Mouse (Mus musculus) adrenal gland, adult 2 months (tissue): ENCODE measurements around the gene Eif3l. TPM values are rescaled to one million over a fixed set of nuclear protein-coding genes. Genes with fewer than 3 reads are reported as not detected.

Experiments
- DNase-seq: peaks from one replicate; pipeline ENCODE4 v3.0.0; 2021
- polyA plus RNA-seq: library from polyadenylated mRNA; depleted of rRNA; stranded (reverse); fragments of >200 nt; gene quantifications from 2 replicates; pipeline ENCODE4 v1.2.3, GENCODE M21; 2012
- total RNA-seq, 2 experiments: library from RNA; stranded (reverse); gene quantifications; 2 replicates each; pipeline ENCODE4 v1.2.3; 2021

The Eif3l gene
- total and polyA plus RNA-seq, 3 experiments: 119 to 160 (median 136) TPM

GRCm38 (mm10) chr15:79050160-79050845 is 24.7 kb upstream of the Eif3l start:
- DNase-seq: no peak

GRCm38 (mm10) chr15:79050964-79051363 is 24.0 kb upstream of the Eif3l start:
- DNase-seq: no peak

GRCm38 (mm10) chr15:79051461-79052360 is 23.3 kb upstream of the Eif3l start:
- no peak for DNase-seq

GRCm38 (mm10) chr15:79052366-79052765 is 22.6 kb upstream of the Eif3l start:
- no peak for DNase-seq

- no peak for DNase-seq
Observed at GRCm38 (mm10) chr15:79056601-79057000, 18.4 kb upstream of the Eif3l start.

GRCm38 (mm10) chr15:79057850-79058249 is 17.1 kb upstream of the Eif3l start:
- no peak for DNase-seq

GRCm38 (mm10) chr15:79060887-79061565 is 14.0 kb upstream of the Eif3l start:
- no peak for DNase-seq

- peak; percentile 98 for DNase-seq
Observed at GRCm38 (mm10) chr15:79062376-79063159, 12.4 kb upstream of the Eif3l start, which contains the start of gene Ankrd54. Gene Ankrd54, minus strand, starts transcription at chr15:79062893.

- no peak for DNase-seq
Observed at GRCm38 (mm10) chr15:79063160-79063740, 11.7 kb upstream of the Eif3l start.

- no peak for DNase-seq
Observed at GRCm38 (mm10) chr15:79065086-79065770, 9.8 kb upstream of the Eif3l start.

GRCm38 (mm10) chr15:79066276-79066675 is 8.7 kb upstream of the Eif3l start:
- no peak for DNase-seq

- no peak for DNase-seq
Observed at GRCm38 (mm10) chr15:79067631-79068030, 7.3 kb upstream of the Eif3l start.

- DNase-seq: no peak
Observed at GRCm38 (mm10) chr15:79068416-79068815, 6.6 kb upstream of the Eif3l start.

- DNase-seq: peak; percentile 40
Observed at GRCm38 (mm10) chr15:79071117-79072039, 3.6 kb upstream of the Eif3l start.

GRCm38 (mm10) chr15:79073752-79074151 is 1.2 kb upstream of the Eif3l start:
- DNase-seq: no peak

GRCm38 (mm10) chr15:79074446-79074845 is 533 bp upstream of the Eif3l start:
- DNase-seq: no peak

GRCm38 (mm10) chr15:79075658-79076365 is 833 bp downstream of the Eif3l start:
- DNase-seq: no peak

GRCm38 (mm10) chr15:79079567-79079966 is 4.6 kb downstream of the Eif3l start:
- no peak for DNase-seq

- peak; percentile 25 for DNase-seq
Observed at GRCm38 (mm10) chr15:79092284-79092683, 17.3 kb downstream of the Eif3l start.
